22 mouse cellular contexts compared by ENCODE assay signal in the genomic region with DNA sequence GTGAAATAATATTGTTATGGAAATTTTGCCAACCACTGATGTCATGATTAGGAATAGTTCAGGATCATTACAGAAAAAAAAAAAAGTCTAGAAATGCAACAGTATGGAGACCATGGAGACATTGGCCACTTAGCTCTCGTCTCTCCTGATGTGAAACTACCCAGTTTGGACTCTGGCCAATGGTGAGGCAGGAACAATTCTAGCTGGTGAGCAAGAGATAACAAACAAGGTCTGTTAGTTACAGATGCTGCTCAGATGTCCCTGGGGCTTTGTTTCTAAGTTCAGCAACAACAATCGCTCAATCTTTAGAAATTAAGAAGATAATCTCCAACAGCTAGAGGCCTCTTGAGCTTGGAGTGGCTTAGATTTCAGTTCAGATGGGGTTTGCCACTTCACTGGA. TPM values are rescaled to one million over a fixed set of nuclear protein-coding genes. Genes with fewer than 3 reads are reported as not detected.
DNase-seq lines count a peak whose midpoint lies in the region; ATAC-seq and TF ChIP-seq lines count a peak whose summit lies in the region.
"Had no signal": no experiment of that assay in that cellular context is flagged by ENCODE, and none has a peak within 500 bp of the region (broad histone marks: within the 10 kb centered on the region; RNA-seq: fewer than 3 reads in every experiment).

No protein-coding gene starts in this region.

- H3K9ac ChIP-seq in forebrain, embryonic 11.5 days (ENCODE audit: low read length) = no peak overlapping the region
- no peak overlapping the region for H3K9ac ChIP-seq in forebrain, embryonic 14.5 days (ENCODE audit: low read length)
- no peak overlapping the region for H3K9ac ChIP-seq in midbrain, postnatal 0 days (replicated peaks; ENCODE audit: low read length, poor library complexity, severe bottlenecking)
- H3K9ac ChIP-seq in midbrain, embryonic 16.5 days (ENCODE audit: low read depth, low read length) = no peak overlapping the region
- H3K9ac ChIP-seq: forebrain, embryonic 15.5 days; heart, embryonic 15.5 days; hindbrain, embryonic 14.5 days had no signal

- ATAC-seq in forebrain, embryonic 11.5 days (replicated peaks; ENCODE audit: low FRiP score) = no peak
- ATAC-seq in forebrain, embryonic 14.5 days = no peak
- ATAC-seq in midbrain, postnatal 0 days (ENCODE audit: low FRiP score) = no peak
- no peak for ATAC-seq in midbrain, embryonic 16.5 days
- ATAC-seq in cerebellum, adult (ENCODE audit: insufficient number of reproducible peaks, low FRiP score, low TSS enrichment) = no peak
- ATAC-seq: forebrain, embryonic 15.5 days had no signal

- no peaks in the 10 kb centered on the region for H3K27me3 ChIP-seq in forebrain, embryonic 11.5 days (ENCODE audit: control insufficient read depth, insufficient read depth, low read length)
- H3K27me3 ChIP-seq in forebrain, embryonic 14.5 days (replicated peaks; ENCODE audit: control insufficient read depth, insufficient read depth, low read length) = no peaks in the 10 kb centered on the region
- H3K27me3 ChIP-seq in midbrain, postnatal 0 days (ENCODE audit: insufficient read depth, low read length) = no peaks in the 10 kb centered on the region
- H3K27me3 ChIP-seq in midbrain, embryonic 16.5 days (ENCODE audit: control insufficient read depth, insufficient read depth, low read depth, low read length) = no peaks in the 10 kb centered on the region
- H3K27me3 ChIP-seq: CH12.LX; forebrain, embryonic 15.5 days; heart, embryonic 15.5 days had no signal

- WGBS in forebrain, embryonic 11.5 days = 78% methylated on average over 2 of the region's 2 CpGs
- WGBS in forebrain, embryonic 14.5 days = 66% methylated on average over 2 of the region's 2 CpGs
- 71% methylated on average over 2 of the region's 2 CpGs for WGBS in midbrain, postnatal 0 days
- WGBS in midbrain, embryonic 16.5 days = 64% methylated on average over 2 of the region's 2 CpGs

- no peak for TF ChIP-seq CTCF in midbrain, postnatal 0 days (IDR thresholded peaks at IDR 0.05)

- H3K4me2 ChIP-seq in forebrain, embryonic 11.5 days (ENCODE audit: low read depth, low read length, severe bottlenecking) = no peak overlapping the region
- H3K4me2 ChIP-seq in forebrain, embryonic 14.5 days (ENCODE audit: low read length) = no peak overlapping the region
- no peak overlapping the region for H3K4me2 ChIP-seq in midbrain, postnatal 0 days (ENCODE audit: low read depth, low read length, poor library complexity, severe bottlenecking)
- H3K4me2 ChIP-seq in midbrain, embryonic 16.5 days (ENCODE audit: low read length) = no peak overlapping the region
- H3K4me2 ChIP-seq: forebrain, embryonic 15.5 days; heart, embryonic 11.5 days; heart, embryonic 15.5 days; hindbrain, embryonic 14.5 days had no signal

- no peaks in the 10 kb centered on the region for H3K4me1 ChIP-seq in forebrain, embryonic 11.5 days (replicated peaks; ENCODE audit: control insufficient read depth, insufficient read depth, low read length)
- H3K4me1 ChIP-seq in forebrain, embryonic 14.5 days (ENCODE audit: control insufficient read depth, insufficient read depth, low read length) = no peaks in the 10 kb centered on the region
- no peaks in the 10 kb centered on the region for H3K4me1 ChIP-seq in midbrain, postnatal 0 days (ENCODE audit: insufficient read depth, low read length)
- H3K4me1 ChIP-seq in midbrain, embryonic 16.5 days (ENCODE audit: control insufficient read depth, insufficient read depth, low read length) = no peaks in the 10 kb centered on the region
- H3K4me1 ChIP-seq: embryonic facial prominence, embryonic 10.5 days; forebrain, embryonic 15.5 days had no signal

- no peaks in the 10 kb centered on the region for H3K9me3 ChIP-seq in forebrain, embryonic 11.5 days (ENCODE audit: control insufficient read depth, low read length)
- H3K9me3 ChIP-seq in forebrain, embryonic 14.5 days (replicated peaks; ENCODE audit: control insufficient read depth, low read length) = no peaks in the 10 kb centered on the region
- H3K9me3 ChIP-seq in midbrain, postnatal 0 days (ENCODE audit: low read length) = no peaks in the 10 kb centered on the region
- H3K9me3 ChIP-seq in midbrain, embryonic 16.5 days (replicated peaks; ENCODE audit: control insufficient read depth, low read length, poor library complexity, severe bottlenecking) = no peaks in the 10 kb centered on the region
- H3K9me3 ChIP-seq: embryonic facial prominence, embryonic 10.5 days; forebrain, embryonic 15.5 days; heart, embryonic 15.5 days had no signal

- no peak overlapping the region for H3K27ac ChIP-seq in forebrain, embryonic 11.5 days (ENCODE audit: low read depth, low read length)
- H3K27ac ChIP-seq in forebrain, embryonic 14.5 days (ENCODE audit: low read depth, low read length) = no peak overlapping the region
- H3K27ac ChIP-seq in midbrain, postnatal 0 days (ENCODE audit: low read depth, low read length) = no peak overlapping the region
- no peak overlapping the region for H3K27ac ChIP-seq in midbrain, embryonic 16.5 days (ENCODE audit: low read length)
- H3K27ac ChIP-seq: embryonic facial prominence, embryonic 10.5 days; forebrain, embryonic 15.5 days; heart, embryonic 15.5 days; hindbrain, embryonic 14.5 days had no signal

- DNase-seq in forebrain, embryonic 11.5 days (ENCODE audit: low spot score) = peak; percentile 7
- DNase-seq in forebrain, embryonic 14.5 days (ENCODE audit: low spot score) = no peak
- DNase-seq in midbrain, postnatal 0 days (ENCODE audit: low spot score) = peak; percentile 17
- peak; percentile 9 for DNase-seq in NIH3T3 (ENCODE audit: low read depth)
- no peak for DNase-seq in layer of hippocampus, postnatal 25 days (ENCODE audit: extremely low spot score in 1 of 2, low spot score in 1 of 2)
- DNase-seq: adrenal gland, postnatal 10 days; cerebellum, adult 2 months; cerebellum, postnatal 10 days; gastrocnemius, postnatal 36 days; heart, adult 18-20 months; heart, postnatal 14 days had no signal

- H3K36me3 ChIP-seq in forebrain, embryonic 11.5 days (ENCODE audit: control insufficient read depth, insufficient read depth, low read length) = no peaks in the 10 kb centered on the region
- H3K36me3 ChIP-seq in forebrain, embryonic 14.5 days (ENCODE audit: control insufficient read depth, insufficient read depth, low read length) = no peaks in the 10 kb centered on the region
- H3K36me3 ChIP-seq in midbrain, postnatal 0 days (ENCODE audit: insufficient read depth, low read length) = no peaks in the 10 kb centered on the region
- no peaks in the 10 kb centered on the region for H3K36me3 ChIP-seq in midbrain, embryonic 16.5 days (ENCODE audit: control insufficient read depth, insufficient read depth, low read length)
- H3K36me3 ChIP-seq: embryonic facial prominence, embryonic 10.5 days; forebrain, embryonic 15.5 days; heart, embryonic 15.5 days had no signal

- no peak overlapping the region for H3K4me3 ChIP-seq in forebrain, embryonic 11.5 days (ENCODE audit: low read depth, low read length)
- no peak overlapping the region for H3K4me3 ChIP-seq in forebrain, embryonic 14.5 days (ENCODE audit: low read depth, low read length)
- H3K4me3 ChIP-seq in midbrain, postnatal 0 days (ENCODE audit: low read depth, low read length) = no peak overlapping the region
- H3K4me3 ChIP-seq in midbrain, embryonic 16.5 days (ENCODE audit: low read depth, low read length) = no peak overlapping the region
- H3K4me3 ChIP-seq: embryonic facial prominence, embryonic 10.5 days; forebrain, embryonic 15.5 days; heart, embryonic 15.5 days had no signal

RNA-seq across cellular contexts. Expression of gene Ghsr, which starts 37.4 kb away (rescaled TPM):
- polyA plus RNA-seq in forebrain, embryonic 11.5 days (2014; fragmentation: Nextera tagmentation; extraction: Ambion mirVana) = not detected in 2 replicates
- not detected in 2 replicates for polyA plus RNA-seq in forebrain, embryonic 14.5 days (2014; fragmentation: Nextera tagmentation; extraction: Ambion mirVana)
- 2.5 and 2.8 TPM in 2 replicates for total RNA-seq in midbrain, postnatal 0 days (2014; rRNA removed)
- polyA plus RNA-seq in midbrain, postnatal 0 days (2015; fragmentation: Nextera tagmentation; extraction: Ambion mirVana) = 0.59 and 0.65 TPM in 2 replicates
- polyA plus RNA-seq in midbrain, embryonic 16.5 days (2015; fragmentation: Nextera tagmentation; extraction: Ambion mirVana) = 0.37 and 0.59 TPM in 2 replicates
- 1 to 10 TPM in 1 of 2 experiments, under 1 TPM in 1; 0.99 to 1.1 TPM for total RNA-seq in layer of hippocampus, postnatal 25 days (2021)
- total RNA-seq: adrenal gland, postnatal 10 days; CH12.LX; gastrocnemius, adult 8-10 months; gastrocnemius, postnatal 36 days; heart, adult 18-20 months; heart, postnatal 14 days; hematopoietic stem cell, adult 5-6 weeks had no signal
- polyA plus RNA-seq: embryonic facial prominence, embryonic 10.5 days; embryonic facial prominence, embryonic 14.5 days; forebrain, embryonic 15.5 days; heart, embryonic 11.5 days; heart, embryonic 15.5 days had no signal

Comparison
In these comparisons a context has a peak if more than half of its experiments do, and no peak if none do; other contexts are left out.
1. DNase-seq: peak in forebrain, embryonic 11.5 days (single experiment), midbrain, postnatal 0 days (single experiment) and NIH3T3 (single experiment); none in forebrain, embryonic 14.5 days (single experiment) and layer of hippocampus, postnatal 25 days (0 of 2).